Mouse (Mus musculus) liver, adult 2 months (tissue): Measurements from ENCODE around the gene Dnajb6. TPM values are rescaled to one million over a fixed set of nuclear protein-coding genes. Genes with fewer than 3 reads are reported as not detected.

Source experiments
- DNase-seq: peaks from one replicate; pipeline ENCODE4 v3.0.0-alpha.2; 2011; ENCODE audit warnings: low read depth, low spot score; ENCODE audit errors: extremely low read depth
- H3K27ac ChIP-seq: fragments of 200-500 bp; replicated peaks from 2 replicates; pipeline ENCODE4 v1.5.1; 2012; ENCODE audit warnings: low read depth, mild to moderate bottlenecking, control low read depth, inconsistent platforms, low read length; ENCODE audit not compliant: insufficient read depth
- H3K27me3 ChIP-seq: fragments of 200-500 bp; 2 replicates; pipeline ENCODE4 v1.6.1; 2012; ENCODE audit warnings: mild to moderate bottlenecking, moderate library complexity, low read length, inconsistent platforms; ENCODE audit not compliant: control insufficient read depth, insufficient read depth
- H3K36me3 ChIP-seq: fragments of 200-500 bp; 2 replicates; pipeline ENCODE4 v1.6.1; 2012; ENCODE audit warnings: low read length, inconsistent platforms; ENCODE audit not compliant: control insufficient read depth, insufficient read depth
- H3K4me1 ChIP-seq: fragments of 200-500 bp; 2 replicates; pipeline ENCODE4 v1.6.1; 2011; ENCODE audit warnings: low read length; ENCODE audit not compliant: control insufficient read depth, insufficient read depth
- H3K4me3 ChIP-seq: fragments of 200-500 bp; 2 replicates; pipeline ENCODE4 v1.5.1; 2011; ENCODE audit warnings: low read depth, mild to moderate bottlenecking, control low read depth, low read length, moderate library complexity; ENCODE audit not compliant: insufficient read depth
- H3K79me2 ChIP-seq: fragments of 200-500 bp; 2 replicates; pipeline ENCODE4 v1.6.1; 2012; ENCODE audit warnings: inconsistent platforms, mild to moderate bottlenecking, low read length, moderate library complexity; ENCODE audit not compliant: control insufficient read depth, insufficient read depth
- H3K9ac ChIP-seq: fragments of 200-500 bp; 2 replicates; pipeline ENCODE4 v1.6.1; 2012; ENCODE audit warnings: low read depth, mild to moderate bottlenecking, control low read depth, inconsistent platforms, low read length
- CTCF ChIP-seq: fragments of 200-500 bp; IDR thresholded peaks from 2 replicates; pipeline ENCODE4 v1.5.1; 2011; ENCODE audit warnings: low read depth, low read length, control low read depth
- POLR2A ChIP-seq: fragments of 200-500 bp; IDR thresholded peaks from 2 replicates; pipeline ENCODE4 v1.6.1; 2011; ENCODE audit warnings: low read length, control low read depth; ENCODE audit not compliant: insufficient read depth; ENCODE audit errors: extremely low read depth
- WGBS: fragments of 180-500 bp; shearing (Covaris S2); methylation state at CpG from one replicate; pipeline ENCODE4 v1.1.7; 2018; 5-methylcytosine and 5-hydroxymethylcytosine counted together
- polyA plus RNA-seq: library from polyadenylated mRNA; depleted of rRNA; stranded (reverse); fragments of >200 nt; gene quantifications from 2 replicates; pipeline ENCODE4 v1.2.3, GENCODE M21; 2012
- total RNA-seq: library from RNA; depleted of rRNA; stranded (reverse); fragments of >200 nt; gene quantifications from 2 replicates; pipeline ENCODE4 v1.2.3, GENCODE M21; 2014

Gene Dnajb6
- total and polyA plus RNA-seq, 2 experiments: 19.7 to 163 TPM

- no peaks in the 10 kb centered on the region for H3K27me3 ChIP-seq
- TF ChIP-seq CTCF: no peak
- no peak for TF ChIP-seq POLR2A
- H3K79me2 ChIP-seq: peaks cover 38% of the 10 kb centered on the region
- H3K9ac ChIP-seq: no peak overlapping the region
- H3K4me3 ChIP-seq: no peak overlapping the region
- H3K36me3 ChIP-seq: peaks cover 9% of the 10 kb centered on the region
- peaks cover 19% of the 10 kb centered on the region for H3K4me1 ChIP-seq
- DNase-seq: no peak
- H3K27ac ChIP-seq: no peak overlapping the region
- 68% methylated on average over 4 of the region's 4 CpGs for WGBS
Observed at GRCm38 (mm10) chr5:29741093-29741492, 5.6 kb downstream of the Dnajb6 start.

GRCm38 (mm10) chr5:29747661-29748060 lies 12.2 kb downstream of the Dnajb6 start:
- Histone ChIP-seq H3K4me3 (no peak overlapping the region), H3K79me2 (peaks cover 17% of the 10 kb centered on the region; the same call in 1 of the 2 replicates), H3K36me3 (peaks cover 33% of the 10 kb centered on the region), H3K27me3 (no peaks in the 10 kb centered on the region), H3K9ac (no peak overlapping the region), H3K27ac (no peak overlapping the region), H3K4me1 (no peaks in the 10 kb centered on the region; the same call in 1 of the 2 replicates)
- TF ChIP-seq CTCF: no peak
- TF ChIP-seq POLR2A: no peak
- WGBS: 83% methylated on average over 2 of the region's 2 CpGs
- DNase-seq: no peak

GRCm38 (mm10) chr5:29751306-29751705 lies 15.8 kb downstream of the Dnajb6 start:
- no peaks in the 10 kb centered on the region for H3K27me3 ChIP-seq
- H3K9ac ChIP-seq: no peak overlapping the region
- no peak overlapping the region for H3K4me3 ChIP-seq
- TF ChIP-seq POLR2A: no peak
- no peak for TF ChIP-seq CTCF
- no peak for DNase-seq
- H3K36me3 ChIP-seq: peaks cover 59% of the 10 kb centered on the region
- H3K27ac ChIP-seq: no peak overlapping the region
- H3K4me1 ChIP-seq: no peaks in the 10 kb centered on the region
- H3K79me2 ChIP-seq: peaks cover 20% of the 10 kb centered on the region; the same call in 1 of the 2 replicates

GRCm38 (mm10) chr5:29752894-29753293 lies 17.4 kb downstream of the Dnajb6 start:
- H3K4me3 ChIP-seq: no peak overlapping the region
- H3K4me1 ChIP-seq: no peaks in the 10 kb centered on the region
- DNase-seq: no peak
- H3K27me3 ChIP-seq: no peaks in the 10 kb centered on the region
- peaks cover 74% of the 10 kb centered on the region for H3K36me3 ChIP-seq
- H3K79me2 ChIP-seq: peaks cover 10% of the 10 kb centered on the region; the same call in 1 of the 2 replicates
- H3K9ac ChIP-seq: no peak overlapping the region
- TF ChIP-seq POLR2A (no peak), CTCF (no peak)
- no peak overlapping the region for H3K27ac ChIP-seq

- H3K36me3 ChIP-seq: peaks cover 60% of the 10 kb centered on the region
- no peaks in the 10 kb centered on the region for H3K4me1 ChIP-seq
- H3K27ac ChIP-seq: no peak overlapping the region
- H3K27me3 ChIP-seq: no peaks in the 10 kb centered on the region
- no peak overlapping the region for H3K9ac ChIP-seq
- no peak for TF ChIP-seq CTCF
- WGBS: 70% methylated on average over 5 of the region's 5 CpGs
- no peak overlapping the region for H3K4me3 ChIP-seq
- H3K79me2 ChIP-seq: peaks cover 5% of the 10 kb centered on the region; the same call in 1 of the 2 replicates
- DNase-seq: no peak
Observed at GRCm38 (mm10) chr5:29759318-29759717, 23.8 kb downstream of the Dnajb6 start.

GRCm38 (mm10) chr5:29770935-29771334 lies 35.4 kb downstream of the Dnajb6 start:
- Histone ChIP-seq H3K36me3 (peaks cover 41% of the 10 kb centered on the region), H3K79me2 (peaks cover 2% of the 10 kb centered on the region; the same call in 1 of the 2 replicates), H3K4me3 (no peak overlapping the region), H3K4me1 (no peaks in the 10 kb centered on the region), H3K27me3 (no peaks in the 10 kb centered on the region), H3K9ac (no peak overlapping the region), H3K27ac (no peak overlapping the region)
- peak; percentile 34; the same call in 1 of the 2 replicates for TF ChIP-seq CTCF
- no peak for TF ChIP-seq POLR2A
- 98% methylated on average over 1 of the region's 1 CpGs for WGBS
- no peak for DNase-seq
